Mouse (Mus musculus) left cerebral cortex, postnatal 14 days (tissue): Measurements from ENCODE around the gene Srp68. TPM values are rescaled to one million over a fixed set of nuclear protein-coding genes. Genes with fewer than 3 reads are reported as not detected.

Experiments used
- DNase-seq, 2 experiments: peaks; one replicate each; pipeline ENCODE4 v3.0.0; 2021 to 2022; ENCODE audit warnings: low spot score in 2 of 2, mixed read lengths in 1 of 2
- intact Hi-C: fragments of 180-260 bp; cut with DNase I; formaldehyde crosslinking; loops from one replicate; pipeline ENCODE4 v1.15.1; 2025
- long read RNA-seq, 2 experiments: library from polyadenylated mRNA; stranded (forward); transcript quantifications; one replicate each; pipeline ENCODE4 v2.0.0; 2021
- total RNA-seq, 2 experiments: library from RNA; stranded (reverse); gene quantifications; 2 replicates each; pipeline ENCODE4 v1.2.3; 2021

Srp68 gene
- total RNA-seq: 10 to 100 TPM; 52.0 to 56.4 TPM
- long read RNA-seq, experiment 1, transcript Srp68-201 (16 exons, 2,526 nt): major isoform, 90 of 105 reads
- long read RNA-seq, experiment 1, partial matches to known transcripts: 11 of 105 reads
- long read RNA-seq, experiment 1, other reads (novel, unspliced or antisense): 4 of 105 reads
- long read RNA-seq, experiment 2, transcript Srp68-201 (16 exons, 2,526 nt): major isoform, 91 of 103 reads
- long read RNA-seq, experiment 2, partial matches to known transcripts: 7 of 103 reads
- long read RNA-seq, experiment 2, other reads (novel, unspliced or antisense): 5 of 103 reads

- intact Hi-C loops: loop anchor here (5.0 kb wide), 1 partner anchor 33 kb away; the partner anchor contains the start of gene Exoc7
- DNase-seq: peak; percentile 93 to 94
Observed at GRCm38 (mm10) chr11:116274045-116274666, at the start of gene Srp68. Srp68 (minus strand) TSS chr11:116274217.

- intact Hi-C loops: loop anchor here (1.0 to 2.0 kb wide), 2 partner anchors 52 to 127 kb away; no protein-coding TSS in a partner anchor
- peak; percentile 68 to 86 for DNase-seq
Observed at GRCm38 (mm10) chr11:116318719-116319659, 45.0 kb upstream of the Srp68 start.

GRCm38 (mm10) chr11:116312359-116312758, 38.3 kb upstream of the Srp68 start:
- DNase-seq: no peak
- intact Hi-C loops: no loop called here

- intact Hi-C loops: no loop called here
- peak; percentile 47 to 71 for DNase-seq
Observed at GRCm38 (mm10) chr11:116311169-116311568, 37.2 kb upstream of the Srp68 start.

GRCm38 (mm10) chr11:116309601-116310000, 35.6 kb upstream of the Srp68 start:
- DNase-seq: no peak
- intact Hi-C loops: loop anchor here (5.0 kb wide), 1 partner anchor 37 kb away; the partner anchor contains the start of gene Srp68

- intact Hi-C loops: loop anchor here (5.0 kb wide), 1 partner anchor 36 kb away; the partner anchor contains the start of gene Srp68
- no peak for DNase-seq
Observed at GRCm38 (mm10) chr11:116307762-116308531, 33.9 kb upstream of the Srp68 start.

- intact Hi-C loops: loop anchor here (5.0 kb wide), 1 partner anchor 35 kb away; the partner anchor contains the start of gene Srp68
- DNase-seq: no peak
Observed at GRCm38 (mm10) chr11:116307019-116307725, 33.2 kb upstream of the Srp68 start, which contains the start of gene Exoc7. Exoc7 (minus strand) TSS chr11:116307233.

- intact Hi-C loops: loop anchor here (5.0 kb wide), 1 partner anchor 34 kb away; the partner anchor contains the start of gene Srp68
Observed at GRCm38 (mm10) chr11:116306126-116306982, 32.3 kb upstream of the Srp68 start.

GRCm38 (mm10) chr11:116305423-116305822, 31.4 kb upstream of the Srp68 start:
- DNase-seq: no peak
- intact Hi-C loops: loop anchor here (5.0 kb wide), 1 partner anchor 33 kb away; the partner anchor contains the start of gene Srp68

More at GRCm38 (mm10) chr11:116306126-116306982, 32.3 kb upstream of the Srp68 start:
- peak; percentile 89 to 92 for DNase-seq

- intact Hi-C loops: no loop called here
- no peak for DNase-seq
Observed at GRCm38 (mm10) chr11:116298621-116299020, 24.6 kb upstream of the Srp68 start.

GRCm38 (mm10) chr11:116298221-116298620, 24.2 kb upstream of the Srp68 start:
- intact Hi-C loops: no loop called here
- DNase-seq: no peak

GRCm38 (mm10) chr11:116297017-116297416, 23.0 kb upstream of the Srp68 start:
- DNase-seq: no peak
- intact Hi-C loops: no loop called here

- intact Hi-C loops: no loop called here
- DNase-seq: no peak
Observed at GRCm38 (mm10) chr11:116296191-116296734, 22.2 kb upstream of the Srp68 start.

GRCm38 (mm10) chr11:116294319-116294718, 20.3 kb upstream of the Srp68 start:
- DNase-seq: peak; percentile 61 to 65
- intact Hi-C loops: loop anchor here (1.0 kb wide), 1 partner anchor 68 kb away; no protein-coding TSS in a partner anchor

- no peak for DNase-seq
- intact Hi-C loops: loop anchor here (1.0 kb wide), 1 partner anchor 67 kb away; no protein-coding TSS in a partner anchor
Observed at GRCm38 (mm10) chr11:116293538-116294137, 19.6 kb upstream of the Srp68 start.

- intact Hi-C loops: no loop called here
- no peak for DNase-seq
Observed at GRCm38 (mm10) chr11:116292401-116292800, 18.4 kb upstream of the Srp68 start.
